Mouse (Mus musculus): ENCODE data around the gene Lrrc2.
A peak's percentile ranks its signal among the peaks of the same experiment; 100 is the strongest.

Lrrc2 gene

GRCm38 (mm10) chr9:110987331-110987730 is 36.0 kb downstream of the Lrrc2 start:
- no peak for DNase-seq (ENCODE audit: low spot score in 2 of 2)

GRCm38 (mm10) chr9:110988078-110988477 is 36.7 kb downstream of the Lrrc2 start:
- no peak for DNase-seq (ENCODE audit: low spot score in 2 of 2)

GRCm38 (mm10) chr9:110989141-110989540 is 37.8 kb downstream of the Lrrc2 start:
- no peak for DNase-seq (ENCODE audit: low spot score in 2 of 2)

GRCm38 (mm10) chr9:110989543-110989942 is 38.2 kb downstream of the Lrrc2 start:
- DNase-seq (ENCODE audit: low spot score in 2 of 2) = no peak

GRCm38 (mm10) chr9:110990204-110990603 is 38.9 kb downstream of the Lrrc2 start, which contains the start of gene Rtp3:
Rtp3 (minus strand) TSS chr9:110990583.
- DNase-seq (ENCODE audit: low spot score in 2 of 2) = no peak

GRCm38 (mm10) chr9:110993281-110993709 is 42.0 kb downstream of the Lrrc2 start:
- no peak for DNase-seq (ENCODE audit: low spot score in 2 of 2)

- DNase-seq (ENCODE audit: low spot score in 2 of 2) = peak; percentile 53 to 70
Measured at GRCm38 (mm10) chr9:110994716-110995172, 43.4 kb downstream of the Lrrc2 start.

- DNase-seq (ENCODE audit: low spot score in 2 of 2) = peak; percentile 32 to 45
Measured at GRCm38 (mm10) chr9:110997245-110997644, 45.9 kb downstream of the Lrrc2 start.

- DNase-seq (ENCODE audit: low spot score in 2 of 2) = no peak
Measured at GRCm38 (mm10) chr9:110999056-110999455, 47.7 kb downstream of the Lrrc2 start.

- DNase-seq (ENCODE audit: low spot score in 2 of 2) = no peak
Measured at GRCm38 (mm10) chr9:110999856-111000255, 48.5 kb downstream of the Lrrc2 start.

GRCm38 (mm10) chr9:111001621-111002020 is 50.3 kb downstream of the Lrrc2 start:
- DNase-seq (ENCODE audit: low spot score in 2 of 2) = no peak

- DNase-seq (ENCODE audit: low spot score in 2 of 2) = no peak
Measured at GRCm38 (mm10) chr9:111003279-111003678, 51.9 kb downstream of the Lrrc2 start.

GRCm38 (mm10) chr9:111006544-111006943 is 55.2 kb downstream of the Lrrc2 start:
- DNase-seq (ENCODE audit: low spot score in 2 of 2) = no peak

GRCm38 (mm10) chr9:111009763-111010162 is 58.4 kb downstream of the Lrrc2 start:
- no peak for DNase-seq (ENCODE audit: low spot score in 2 of 2)

- no peak for DNase-seq (ENCODE audit: low spot score in 2 of 2)
Measured at GRCm38 (mm10) chr9:111011550-111011949, 60.2 kb downstream of the Lrrc2 start.

- DNase-seq (ENCODE audit: low spot score in 2 of 2) = no peak
Measured at GRCm38 (mm10) chr9:111012041-111012440, 60.7 kb downstream of the Lrrc2 start.

GRCm38 (mm10) chr9:111015658-111016057 is 64.3 kb downstream of the Lrrc2 start:
- DNase-seq (ENCODE audit: low spot score in 2 of 2) = no peak

- DNase-seq (ENCODE audit: low spot score in 2 of 2) = no peak
Measured at GRCm38 (mm10) chr9:111019022-111019421, 67.7 kb downstream of the Lrrc2 start, which contains the start of gene Ltf. Ltf (plus strand) TSS chr9:111019271.

- no peak for DNase-seq (ENCODE audit: low spot score in 2 of 2)
Measured at GRCm38 (mm10) chr9:111026791-111027190, 75.4 kb downstream of the Lrrc2 start.

All from right cerebral cortex, postnatal 36 days (tissue).